Mouse (Mus musculus): ENCODE measurements around the gene Sos2. TPM values are rescaled to one million over a fixed set of nuclear protein-coding genes. Genes with fewer than 3 reads are reported as not detected.

Sos2 gene
- total and polyA plus RNA-seq, 3 experiments: 9.8 to 17.8 TPM; not detected in 1

- TF ChIP-seq USF1 (IDR thresholded peaks at IDR 0.05; ENCODE audit: low read depth, low read length): no peak
- TF ChIP-seq SIN3A (IDR thresholded peaks at IDR 0.05; ENCODE audit: low read length): peak; percentile 82
- peak in 1 of 2 experiments; percentile 28; a peak in 1 of 4 replicates for TF ChIP-seq EP300 (IDR thresholded peaks at IDR 0.05; ENCODE audit: low read depth in 1 of 2, low read length in 2 of 2)
- TF ChIP-seq UBTF (IDR thresholded peaks at IDR 0.05; ENCODE audit: borderline replicate concordance, insufficient read depth, low read depth, low read length): peak; percentile 12; the same call in 1 of the 2 replicates
- TF ChIP-seq POLR2A (IDR thresholded peaks at IDR 0.05; ENCODE audit: control insufficient read depth in 1 of 2, insufficient read depth in 1 of 2, low read depth in 1 of 2, low read length in 2 of 2, poor library complexity in 1 of 2): peak in 1 of 2 experiments; percentile 56; a peak in 2 of 4 replicates
- peak; percentile 74 for TF ChIP-seq MAX (IDR thresholded peaks at IDR 0.05; ENCODE audit: low read length)
- no peak for TF ChIP-seq MEF2A (IDR thresholded peaks at IDR 0.05; ENCODE audit: extremely low read depth, insufficient replicate concordance, low read depth, low read length, poor library complexity, severe bottlenecking)
- TF ChIP-seq MAFK (IDR thresholded peaks at IDR 0.05; ENCODE audit: borderline replicate concordance, low read depth, low read length): no peak
- 0 out of 2 replicates have a peak, but pooled peaks have one; percentile 6 for TF ChIP-seq ELF1 (IDR thresholded peaks at IDR 0.05; ENCODE audit: low read depth, low read length)
- TF ChIP-seq ETS1 (IDR thresholded peaks at IDR 0.05; ENCODE audit: low read depth, low read length): no peak
Measured at GRCm38 (mm10) chr12:69680635-69681565, 752 bp downstream of the Sos2 start (continued).

GRCm38 (mm10) chr12:69676157-69676556 lies 5.5 kb downstream of the Sos2 start:
- H3K27ac ChIP-seq (ENCODE audit: control insufficient read depth, low read depth, low read length): no peak overlapping the region
- H3K4me1 ChIP-seq (ENCODE audit: control insufficient read depth in 1 of 2, insufficient read depth in 2 of 2, low read length in 2 of 2): peaks cover 6 to 9% of the 10 kb centered on the region in 2 experiments; a peak in 1 of 4 replicates
- H3K79me2 ChIP-seq (ENCODE audit: control insufficient read depth, insufficient read depth, low read length, poor library complexity): peaks cover 47% of the 10 kb centered on the region
- H3K27me3 ChIP-seq (ENCODE audit: control insufficient read depth in 1 of 2, insufficient read depth in 2 of 2, low read length in 2 of 2): no peaks in the 10 kb centered on the region
- no peak for DNase-seq (ENCODE audit: low read depth, low spot score)
- TF ChIP-seq USF1 (IDR thresholded peaks at IDR 0.05; ENCODE audit: low read depth, low read length) (no peak), MXI1 (IDR thresholded peaks at IDR 0.05; ENCODE audit: low read depth, low read length) (no peak), POLR2AphosphoS2 (IDR thresholded peaks at IDR 0.05; ENCODE audit: low read length) (no peak), MYB (IDR thresholded peaks at IDR 0.05; ENCODE audit: low read depth, low read length) (no peak), MAX (IDR thresholded peaks at IDR 0.05; ENCODE audit: low read length) (no peak), USF2 (IDR thresholded peaks at IDR 0.05; ENCODE audit: borderline replicate concordance in 1 of 2, insufficient read depth in 1 of 2, low read depth in 1 of 2, low read length in 2 of 2) (no peak), TCF12 (IDR thresholded peaks at IDR 0.05; ENCODE audit: low read depth, low read length) (no peak), CHD1 (IDR thresholded peaks at IDR 0.05; ENCODE audit: low read depth, low read length) (no peak), HCFC1 (IDR thresholded peaks at IDR 0.05; ENCODE audit: low read depth, low read length) (no peak), MAFK (IDR thresholded peaks at IDR 0.05; ENCODE audit: borderline replicate concordance, low read depth, low read length) (no peak), KAT2A (conservative IDR thresholded peaks at IDR 0.05; ENCODE audit: low read depth, low read length) (no peak), GABPA (IDR thresholded peaks at IDR 0.05; ENCODE audit: low read depth, low read length) (no peak), NRF1 (IDR thresholded peaks at IDR 0.05; ENCODE audit: insufficient read depth, low read depth, low read length, poor library complexity, severe bottlenecking) (no peak), BHLHE40 (IDR thresholded peaks at IDR 0.05; ENCODE audit: borderline replicate concordance, low read depth, low read length) (no peak), POLR2AphosphoS5 (IDR thresholded peaks at IDR 0.05; ENCODE audit: borderline replicate concordance, low read depth, low read length) (no peak), E2F4 (IDR thresholded peaks at IDR 0.05; ENCODE audit: borderline replicate concordance, low read depth, low read length) (no peak)
- H3K36me3 ChIP-seq (ENCODE audit: control insufficient read depth in 1 of 2, insufficient read depth in 2 of 2, low read length in 2 of 2): peaks cover 0 to 10% of the 10 kb centered on the region in 2 experiments; a peak in 2 of 4 replicates
- no peaks in the 10 kb centered on the region for H3K9me3 ChIP-seq (replicated peaks; ENCODE audit: insufficient read depth, low read length)
- H3K9ac ChIP-seq (ENCODE audit: control insufficient read depth, low read depth, low read length, poor library complexity, severe bottlenecking): no peak overlapping the region
- no peak overlapping the region for H3K4me3 ChIP-seq (ENCODE audit: control insufficient read depth in 1 of 2, insufficient read depth in 1 of 2, low read depth in 2 of 2, low read length in 2 of 2)
